Mouse (Mus musculus) kidney, embryonic 14.5 days (tissue): ENCODE data around the gene Cc2d2b. TPM values are rescaled to one million over a fixed set of nuclear protein-coding genes. Genes with fewer than 3 reads are reported as not detected.

ENCODE experiments used
- ATAC-seq: fragments of 200-750 bp; cut with Nextera tagmentation; 2 replicates; pipeline ENCODE4 v1.8.0; 2017; ENCODE audit warnings: moderate number of reproducible peaks, mild to moderate bottlenecking, moderate TSS enrichment, moderate library complexity; ENCODE audit not compliant: low FRiP score, low TSS enrichment
- H3K27ac ChIP-seq: fragments of 300-500 bp; sonication (generic); 2 replicates; pipeline ENCODE4 v1.5.1; 2014; ENCODE audit warnings: low read depth, mild to moderate bottlenecking, low read length, moderate library complexity, mixed read lengths
- H3K27me3 ChIP-seq: fragments of 300-500 bp; sonication (generic); 2 replicates; pipeline ENCODE4 v1.6.1; 2014; ENCODE audit warnings: mild to moderate bottlenecking, low read length; ENCODE audit not compliant: control insufficient read depth, insufficient read depth
- H3K36me3 ChIP-seq: fragments of 300-500 bp; sonication (generic); 2 replicates; pipeline ENCODE4 v1.6.1; 2014; ENCODE audit warnings: low read length, mixed read lengths; ENCODE audit not compliant: control insufficient read depth, insufficient read depth
- H3K4me1 ChIP-seq: fragments of 300-500 bp; sonication (generic); 2 replicates; pipeline ENCODE4 v1.6.1; 2014; ENCODE audit warnings: low read length, mixed read lengths; ENCODE audit not compliant: control insufficient read depth, insufficient read depth
- H3K4me2 ChIP-seq: fragments of 300-500 bp; sonication (generic); replicated peaks from 2 replicates; pipeline ENCODE4 v1.6.1; 2014; ENCODE audit warnings: low read depth, mild to moderate bottlenecking, low read length
- H3K4me3 ChIP-seq: fragments of 300-500 bp; sonication (generic); 2 replicates; pipeline ENCODE4 v1.5.1; 2014; ENCODE audit warnings: mild to moderate bottlenecking, low read length
- H3K9ac ChIP-seq: fragments of 300-500 bp; sonication (generic); 2 replicates; pipeline ENCODE4 v1.6.1; 2014; ENCODE audit warnings: low read depth, mild to moderate bottlenecking, low read length, moderate library complexity
- H3K9me3 ChIP-seq: fragments of 300-500 bp; sonication (generic); 2 replicates; pipeline ENCODE4 v1.6.1; 2016; ENCODE audit warnings: low read length; ENCODE audit not compliant: control insufficient read depth
- WGBS: fragments of 180-500 bp; shearing (Covaris S2); extraction: QIAGEN DNeasy Blood & Tissue Kit; methylation state at CpG from one replicate; pipeline ENCODE4 v1.1.7; 2014; 5-methylcytosine and 5-hydroxymethylcytosine counted together
- polyA plus RNA-seq: library from polyadenylated mRNA; unstranded; fragments of >200 nt; fragmentation: Nextera tagmentation; extraction: Ambion mirVana; gene quantifications from 2 replicates; pipeline ENCODE4 v1.2.1, GENCODE M21; 2014

Cc2d2b gene
- polyA plus RNA-seq, 1 experiment from 2014 or later, result not detected

- H3K27ac ChIP-seq, result no peak overlapping the region
- no peaks in the 10 kb centered on the region for H3K27me3 ChIP-seq
- ATAC-seq, result peak; percentile 90
- 0 out of 2 replicates have a peak, but pooled peaks cover 2% of the 10 kb centered on the region for H3K4me1 ChIP-seq
- H3K9me3 ChIP-seq, result no peaks in the 10 kb centered on the region
- peak overlapping the region; percentile 19; the same call in 1 of the 2 replicates for H3K4me3 ChIP-seq
- H3K36me3 ChIP-seq, result no peaks in the 10 kb centered on the region
- H3K9ac ChIP-seq, result peak overlapping the region; percentile 57; the same call in 1 of the 2 replicates
- WGBS, result 29% methylated on average over 17 of the region's 17 CpGs
- H3K4me2 ChIP-seq, result peak overlapping the region; percentile 40
Measured at GRCm38 (mm10) chr19:40736680-40737512, 11.7 kb upstream of the Cc2d2b start.

GRCm38 (mm10) chr19:40737613-40738012 is 10.9 kb upstream of the Cc2d2b start:
- 84% methylated on average over 5 of the region's 5 CpGs for WGBS
- H3K9me3 ChIP-seq, result no peaks in the 10 kb centered on the region
- peak overlapping the region; percentile 40 for H3K4me2 ChIP-seq
- no peaks in the 10 kb centered on the region for H3K27me3 ChIP-seq
- H3K36me3 ChIP-seq, result no peaks in the 10 kb centered on the region
- ATAC-seq, result no peak
- no peak overlapping the region for H3K27ac ChIP-seq
- 0 out of 2 replicates have a peak, but pooled peaks cover 2% of the 10 kb centered on the region for H3K4me1 ChIP-seq
- peak overlapping the region; percentile 19; the same call in 1 of the 2 replicates for H3K4me3 ChIP-seq
- peak overlapping the region; percentile 57; the same call in 1 of the 2 replicates for H3K9ac ChIP-seq

- no peak overlapping the region for H3K27ac ChIP-seq
- H3K27me3 ChIP-seq, result no peaks in the 10 kb centered on the region
- 88% methylated on average over 13 of the region's 13 CpGs for WGBS
- H3K9ac ChIP-seq, result no peak overlapping the region
- no peaks in the 10 kb centered on the region for H3K36me3 ChIP-seq
- no peak overlapping the region for H3K4me3 ChIP-seq
- 0 out of 2 replicates have a peak, but pooled peaks cover 2% of the 10 kb centered on the region for H3K4me1 ChIP-seq
- no peaks in the 10 kb centered on the region for H3K9me3 ChIP-seq
- ATAC-seq, result no peak
- H3K4me2 ChIP-seq, result no peak overlapping the region
Measured at GRCm38 (mm10) chr19:40738683-40739324, 9.7 kb upstream of the Cc2d2b start.

GRCm38 (mm10) chr19:40746603-40747002 is 1.9 kb upstream of the Cc2d2b start:
- no peaks in the 10 kb centered on the region for H3K36me3 ChIP-seq
- H3K27me3 ChIP-seq, result no peaks in the 10 kb centered on the region
- no peak overlapping the region for H3K4me2 ChIP-seq
- no peaks in the 10 kb centered on the region for H3K9me3 ChIP-seq
- H3K4me1 ChIP-seq, result no peaks in the 10 kb centered on the region
- no peak overlapping the region for H3K27ac ChIP-seq
- H3K4me3 ChIP-seq, result no peak overlapping the region
- no peak overlapping the region for H3K9ac ChIP-seq
- ATAC-seq, result no peak
- WGBS, result 54% methylated on average over 4 of the region's 4 CpGs

GRCm38 (mm10) chr19:40754311-40754710 is 5.8 kb downstream of the Cc2d2b start:
- H3K9ac ChIP-seq, result no peak overlapping the region
- H3K27ac ChIP-seq, result no peak overlapping the region
- H3K4me2 ChIP-seq, result no peak overlapping the region
- WGBS, result 82% methylated on average over 2 of the region's 2 CpGs
- H3K4me1 ChIP-seq, result no peaks in the 10 kb centered on the region
- H3K4me3 ChIP-seq, result no peak overlapping the region
- no peaks in the 10 kb centered on the region for H3K9me3 ChIP-seq
- no peak for ATAC-seq
- no peaks in the 10 kb centered on the region for H3K27me3 ChIP-seq
- H3K36me3 ChIP-seq, result no peaks in the 10 kb centered on the region

- Histone ChIP-seq H3K4me2 (no peak overlapping the region), H3K27me3 (no peaks in the 10 kb centered on the region), H3K27ac (no peak overlapping the region), H3K9ac (no peak overlapping the region), H3K36me3 (no peaks in the 10 kb centered on the region), H3K9me3 (no peaks in the 10 kb centered on the region), H3K4me1 (no peaks in the 10 kb centered on the region), H3K4me3 (no peak overlapping the region)
- no peak for ATAC-seq
- 85% methylated on average over 2 of the region's 2 CpGs for WGBS
Measured at GRCm38 (mm10) chr19:40760071-40760470, 11.5 kb downstream of the Cc2d2b start.

GRCm38 (mm10) chr19:40762023-40762759 is 13.6 kb downstream of the Cc2d2b start:
- H3K9ac ChIP-seq, result peak overlapping the region; percentile 19; the same call in 1 of the 2 replicates
- H3K27me3 ChIP-seq, result no peaks in the 10 kb centered on the region
- no peaks in the 10 kb centered on the region for H3K9me3 ChIP-seq
- peak overlapping the region; percentile 29 for H3K4me3 ChIP-seq
- H3K4me1 ChIP-seq, result no peaks in the 10 kb centered on the region
- WGBS, result 39% methylated on average over 22 of the region's 22 CpGs
- no peaks in the 10 kb centered on the region for H3K36me3 ChIP-seq
- peak overlapping the region; percentile 43 for H3K4me2 ChIP-seq
- H3K27ac ChIP-seq, result no peak overlapping the region
- no peak for ATAC-seq

GRCm38 (mm10) chr19:40767189-40767588 is 18.6 kb downstream of the Cc2d2b start:
- 80% methylated on average over 2 of the region's 2 CpGs for WGBS
- no peaks in the 10 kb centered on the region for H3K4me1 ChIP-seq

More at GRCm38 (mm10) chr19:40767189-40767588, 18.6 kb downstream of the Cc2d2b start:
- ATAC-seq, result no peak
- H3K36me3 ChIP-seq, result no peaks in the 10 kb centered on the region
- no peak overlapping the region for H3K9ac ChIP-seq
- no peaks in the 10 kb centered on the region for H3K9me3 ChIP-seq
- no peak overlapping the region for H3K4me2 ChIP-seq
- H3K4me3 ChIP-seq, result no peak overlapping the region
- H3K27ac ChIP-seq, result no peak overlapping the region
- H3K27me3 ChIP-seq, result no peaks in the 10 kb centered on the region
